Mouse (Mus musculus) right cerebral cortex, postnatal 25 days (tissue): ENCODE data around the gene Oxct2b.
A peak's percentile ranks its signal among the peaks of the same experiment; 100 is the strongest.
"Not testable (repeated sequence)": the region's sequence is repeated elsewhere in the genome, so short reads cannot be mapped to it uniquely, and the experiment has no call there.

Experiments used
- DNase-seq: peaks from one replicate; pipeline ENCODE4 v3.0.0; 2022

The Oxct2b gene

GRCm38 (mm10) chr4:123114651-123115050 is 1.4 kb upstream of the Oxct2b start:
- not testable (repeated sequence) for DNase-seq

- DNase-seq, result peak; percentile 26
Observed at GRCm38 (mm10) chr4:123116640-123117039, 574 bp downstream of the Oxct2b start.

GRCm38 (mm10) chr4:123121286-123121685 is 5.2 kb downstream of the Oxct2b start:
- DNase-seq, result no peak

GRCm38 (mm10) chr4:123126626-123127025 is 10.6 kb downstream of the Oxct2b start:
- DNase-seq, result no peak

GRCm38 (mm10) chr4:123127051-123127450 is 11.0 kb downstream of the Oxct2b start:
- DNase-seq, result no peak

GRCm38 (mm10) chr4:123137551-123137950 is 21.5 kb downstream of the Oxct2b start:
- no peak for DNase-seq

- DNase-seq, result peak; percentile 79
Observed at GRCm38 (mm10) chr4:123139513-123140154, 23.6 kb downstream of the Oxct2b start, which contains the start of gene Ppie. Ppie (minus strand) TSS chr4:123139951.

- peak; percentile 58 for DNase-seq
Observed at GRCm38 (mm10) chr4:123147446-123148150, 31.5 kb downstream of the Oxct2b start.

GRCm38 (mm10) chr4:123152003-123152402 is 35.9 kb downstream of the Oxct2b start:
- no peak for DNase-seq

GRCm38 (mm10) chr4:123152976-123153375 is 36.9 kb downstream of the Oxct2b start:
- peak; percentile 69 for DNase-seq

GRCm38 (mm10) chr4:123155004-123155403 is 38.9 kb downstream of the Oxct2b start:
- DNase-seq, result no peak

- DNase-seq, result no peak
Observed at GRCm38 (mm10) chr4:123155427-123155826, 39.4 kb downstream of the Oxct2b start.

- no peak for DNase-seq
Observed at GRCm38 (mm10) chr4:123155840-123156239, 39.8 kb downstream of the Oxct2b start.

- no peak for DNase-seq
Observed at GRCm38 (mm10) chr4:123160571-123160970, 44.5 kb downstream of the Oxct2b start.

- not testable (repeated sequence) for DNase-seq
Observed at GRCm38 (mm10) chr4:123161251-123161650, 45.2 kb downstream of the Oxct2b start.

- no peak for DNase-seq
Observed at GRCm38 (mm10) chr4:123162305-123162917, 46.3 kb downstream of the Oxct2b start.

GRCm38 (mm10) chr4:123164157-123164556 is 48.1 kb downstream of the Oxct2b start:
- DNase-seq, result peak; percentile 58
